Comparison of ENCODE assay signal across 8 mouse cellular contexts in the genomic region with DNA sequence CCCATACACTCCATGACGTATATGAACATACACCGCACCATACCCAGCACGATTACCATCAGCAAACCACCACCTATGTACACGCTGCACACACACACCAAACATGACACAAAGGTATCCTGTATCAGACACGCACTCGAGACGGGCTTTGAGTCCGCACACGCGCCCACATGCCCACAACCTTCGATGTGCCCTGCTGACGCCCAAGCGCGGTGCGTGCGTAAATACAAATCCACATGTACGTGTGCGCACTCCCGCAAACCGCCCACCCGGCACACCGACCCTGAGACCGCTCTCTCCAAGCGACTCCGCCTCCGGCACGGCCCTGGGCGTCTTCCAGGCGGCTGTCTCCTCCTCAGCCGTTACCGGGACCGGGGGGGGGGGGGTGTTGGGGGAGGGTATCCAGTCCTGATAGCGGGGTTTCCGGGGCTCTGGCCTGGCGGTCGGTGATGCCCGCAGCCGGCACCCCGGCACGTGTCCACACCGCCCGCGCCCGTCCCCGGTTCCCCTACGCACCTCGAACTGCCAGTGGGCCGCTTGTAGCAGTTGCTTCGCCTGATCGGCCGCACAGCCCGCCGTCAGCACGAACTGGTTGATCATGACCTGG. TPM values are rescaled to one million over a fixed set of nuclear protein-coding genes. Genes with fewer than 3 reads are reported as not detected.
A peak's percentile ranks its signal among the peaks of the same experiment; 100 is the strongest.
DNase-seq lines count a peak whose midpoint lies in the region; ATAC-seq and TF ChIP-seq lines count a peak whose summit lies in the region.

No protein-coding gene starts in this region.

- ATAC-seq in heart, postnatal 0 days (ENCODE audit: insufficient read depth, low read depth), result peak; percentile 3; the same call in 1 of the 2 replicates
- ATAC-seq in midbrain, embryonic 16.5 days, result peak; percentile 29

- intact Hi-C loops in gastrocnemius, postnatal 14 days (cut with DNase I; ENCODE audit: low total_unique reads), result loop anchor here (5.0 kb wide), 1 partner anchor 33 kb away; no protein-coding TSS in a partner anchor

- under 1% methylated on average over 54 of the region's 54 CpGs for WGBS in cerebellum, adult 2 months
- under 1% methylated on average over 53 of the region's 54 CpGs for WGBS in heart, postnatal 0 days
- under 1% methylated on average over 54 of the region's 54 CpGs for WGBS in limb, embryonic 10.5 days
- 0% methylated on average over 54 of the region's 54 CpGs for WGBS in midbrain, embryonic 16.5 days

- no peaks in the 10 kb centered on the region for H3K9me3 ChIP-seq in heart, postnatal 0 days (replicated peaks; ENCODE audit: control insufficient read depth, low read length)
- H3K9me3 ChIP-seq in limb, embryonic 10.5 days (replicated peaks), result no peaks in the 10 kb centered on the region
- no peaks in the 10 kb centered on the region for H3K9me3 ChIP-seq in midbrain, embryonic 16.5 days (replicated peaks; ENCODE audit: control insufficient read depth, low read length, poor library complexity, severe bottlenecking)

- TF ChIP-seq POLR2A in cerebellum, adult 2 months (IDR thresholded peaks at IDR 0.05; ENCODE audit: borderline replicate concordance, insufficient read depth, low read length), result no peak
- TF ChIP-seq POLR2A in testis, adult 2 months (IDR thresholded peaks at IDR 0.05; ENCODE audit: control insufficient read depth, low read depth, low read length), result no peak; the same call in 1 of the 2 replicates

- no peak for TF ChIP-seq EP300 in heart, postnatal 0 days (IDR thresholded peaks at IDR 0.05; ENCODE audit: low read depth)

- peaks cover 22% of the 10 kb centered on the region for H3K4me1 ChIP-seq in cerebellum, adult 2 months (ENCODE audit: control insufficient read depth, insufficient read depth, low read length)
- peaks cover 28% of the 10 kb centered on the region for H3K4me1 ChIP-seq in heart, postnatal 0 days (ENCODE audit: control insufficient read depth, insufficient read depth)
- H3K4me1 ChIP-seq in limb, embryonic 10.5 days, result peaks cover 29% of the 10 kb centered on the region
- peaks cover 25% of the 10 kb centered on the region for H3K4me1 ChIP-seq in midbrain, embryonic 16.5 days (ENCODE audit: control insufficient read depth, insufficient read depth, low read length)
- H3K4me1 ChIP-seq in testis, adult 2 months (ENCODE audit: control insufficient read depth, insufficient read depth, low read length), result peaks cover 5% of the 10 kb centered on the region

- peak; percentile 59 for DNase-seq in gastrocnemius, postnatal 14 days
- DNase-seq in gastrocnemius, postnatal 4 days (ENCODE audit: low spot score in 2 of 2), result no peak
- DNase-seq in B cell, adult 2 months, result peak; percentile 72 to 76
- peak in 1 of 2 experiments; percentile 55 for DNase-seq in cerebellum, adult 2 months
- peak; percentile 34 for DNase-seq in heart, postnatal 0 days (ENCODE audit: low spot score)
- peak; percentile 71 for DNase-seq in limb, embryonic 10.5 days (ENCODE audit: low spot score)

- H3K9ac ChIP-seq in heart, postnatal 0 days (replicated peaks; ENCODE audit: low read depth, low read length), result peak overlapping the region; percentile 83
- peak overlapping the region; percentile 82 for H3K9ac ChIP-seq in midbrain, embryonic 16.5 days (ENCODE audit: low read depth, low read length)

- peak overlapping the region; percentile 74 for H3K4me2 ChIP-seq in heart, postnatal 0 days (ENCODE audit: low read depth, low read length)
- H3K4me2 ChIP-seq in midbrain, embryonic 16.5 days (ENCODE audit: low read length), result peak overlapping the region; percentile 80

- H3K27ac ChIP-seq in cerebellum, adult 2 months (ENCODE audit: insufficient read depth, low read length), result peak overlapping the region; percentile 99
- peak overlapping the region; percentile 98 for H3K27ac ChIP-seq in heart, postnatal 0 days (ENCODE audit: low read depth)
- peak overlapping the region; percentile 97 for H3K27ac ChIP-seq in limb, embryonic 10.5 days
- H3K27ac ChIP-seq in midbrain, embryonic 16.5 days (ENCODE audit: low read length), result peak overlapping the region; percentile 98
- H3K27ac ChIP-seq in testis, adult 2 months (ENCODE audit: control insufficient read depth, insufficient read depth, low read depth, low read length), result peak overlapping the region; percentile 99

- no peaks in the 10 kb centered on the region for H3K27me3 ChIP-seq in cerebellum, adult 2 months (ENCODE audit: control insufficient read depth, insufficient read depth, low read length)
- no peaks in the 10 kb centered on the region for H3K27me3 ChIP-seq in heart, postnatal 0 days (ENCODE audit: control insufficient read depth, insufficient read depth, low read length)
- H3K27me3 ChIP-seq in limb, embryonic 10.5 days (ENCODE audit: low read depth, poor library complexity, severe bottlenecking), result no peaks in the 10 kb centered on the region
- H3K27me3 ChIP-seq in midbrain, embryonic 16.5 days (ENCODE audit: control insufficient read depth, insufficient read depth, low read depth, low read length), result no peaks in the 10 kb centered on the region
- H3K27me3 ChIP-seq in testis, adult 2 months (ENCODE audit: control insufficient read depth, insufficient read depth, low read length), result no peaks in the 10 kb centered on the region

- H3K4me3 ChIP-seq in cerebellum, adult 2 months (replicated peaks; ENCODE audit: insufficient read depth, low read depth, low read length), result peak overlapping the region; percentile 89
- peak overlapping the region; percentile 64 for H3K4me3 ChIP-seq in heart, postnatal 0 days (ENCODE audit: low read depth, low read length)
- H3K4me3 ChIP-seq in limb, embryonic 10.5 days, result peak overlapping the region; percentile 94
- peak overlapping the region; percentile 83 for H3K4me3 ChIP-seq in midbrain, embryonic 16.5 days (ENCODE audit: low read depth, low read length)
- H3K4me3 ChIP-seq in testis, adult 2 months (ENCODE audit: control insufficient read depth, low read depth, low read length), result peak overlapping the region; percentile 96

- peaks cover 7% of the 10 kb centered on the region; the same call in 1 of the 2 replicates for H3K36me3 ChIP-seq in heart, postnatal 0 days (replicated peaks; ENCODE audit: control insufficient read depth, insufficient read depth, low read length)
- H3K36me3 ChIP-seq in limb, embryonic 10.5 days, result peaks cover 32% of the 10 kb centered on the region
- H3K36me3 ChIP-seq in midbrain, embryonic 16.5 days (ENCODE audit: control insufficient read depth, insufficient read depth, low read length), result peaks cover 2% of the 10 kb centered on the region
- no peaks in the 10 kb centered on the region for H3K36me3 ChIP-seq in testis, adult 2 months (ENCODE audit: control insufficient read depth, insufficient read depth, low read length)

- no peak for TF ChIP-seq CTCF in cerebellum, adult 2 months (IDR thresholded peaks at IDR 0.05; ENCODE audit: borderline replicate concordance, insufficient read depth, low read depth, low read length)
- TF ChIP-seq CTCF in heart, postnatal 0 days (IDR thresholded peaks at IDR 0.05; ENCODE audit: low read depth), result no peak
- TF ChIP-seq CTCF in testis, adult 2 months (IDR thresholded peaks at IDR 0.05; ENCODE audit: control insufficient read depth, insufficient read depth, insufficient replicate concordance, low read depth, low read length), result no peak

RNA-seq across cellular contexts. Expression of gene Ubald1, which starts 0.9 kb away (rescaled TPM):
- total RNA-seq in gastrocnemius, postnatal 14 days (2021), result 10 to 100 TPM; 25.2 to 26.1 TPM
- total RNA-seq in gastrocnemius, postnatal 4 days (2021), result 10 to 100 TPM; 32.3 to 32.8 TPM
- polyA plus RNA-seq in cerebellum, adult 2 months (2012; rRNA removed), result 57.9 and 63.5 TPM in 2 replicates
- 11.7 and 27.6 TPM in 2 replicates for total RNA-seq in heart, postnatal 0 days (2014; rRNA removed; ENCODE audit: low replicate concordance)
- polyA plus RNA-seq in heart, postnatal 0 days (2015; fragmentation: Nextera tagmentation; extraction: Ambion mirVana), result 18.3 and 18.8 TPM in 2 replicates
- 43.6 and 43.8 TPM in 2 replicates for polyA plus RNA-seq in limb, embryonic 10.5 days (2016; fragmentation: Nextera tagmentation; extraction: Ambion mirVana)
- polyA plus RNA-seq in midbrain, embryonic 16.5 days (2015; fragmentation: Nextera tagmentation; extraction: Ambion mirVana), result 54.9 and 63.3 TPM in 2 replicates
- 65.2 and 75.6 TPM in 2 replicates for polyA plus RNA-seq in testis, adult 2 months (2012; rRNA removed)

RNA-seq across cellular contexts. Expression of gene Mgrn1, which starts 6.8 kb away (rescaled TPM):
- total RNA-seq in gastrocnemius, postnatal 14 days (2021), result 10 to 100 TPM; 46.7 to 51.9 TPM
- total RNA-seq in gastrocnemius, postnatal 4 days (2021), result 10 to 100 TPM; 87.3 to 91.8 TPM
- 243 and 248 TPM in 2 replicates for polyA plus RNA-seq in cerebellum, adult 2 months (2012; rRNA removed)
- 214 and 223 TPM in 2 replicates for total RNA-seq in heart, postnatal 0 days (2014; rRNA removed; ENCODE audit: low replicate concordance)
- polyA plus RNA-seq in heart, postnatal 0 days (2015; fragmentation: Nextera tagmentation; extraction: Ambion mirVana), result 138 and 159 TPM in 2 replicates
- polyA plus RNA-seq in limb, embryonic 10.5 days (2016; fragmentation: Nextera tagmentation; extraction: Ambion mirVana), result 68.0 and 84.5 TPM in 2 replicates
- 118 and 126 TPM in 2 replicates for polyA plus RNA-seq in midbrain, embryonic 16.5 days (2015; fragmentation: Nextera tagmentation; extraction: Ambion mirVana)
- 29.1 and 29.6 TPM in 2 replicates for polyA plus RNA-seq in testis, adult 2 months (2012; rRNA removed)

RNA-seq across cellular contexts. Expression of gene 4930562C15Rik, which starts 44.0 kb away (rescaled TPM):
- not detected for total RNA-seq in gastrocnemius, postnatal 14 days (2021)
- total RNA-seq in gastrocnemius, postnatal 4 days (2021), result not detected
- 0.08 TPM in 1 of 2 replicates, not detected in the other for polyA plus RNA-seq in cerebellum, adult 2 months (2012; rRNA removed)
- total RNA-seq in heart, postnatal 0 days (2014; rRNA removed; ENCODE audit: low replicate concordance), result not detected in 2 replicates
- polyA plus RNA-seq in heart, postnatal 0 days (2015; fragmentation: Nextera tagmentation; extraction: Ambion mirVana), result 0.08 and 0.12 TPM in 2 replicates
- polyA plus RNA-seq in limb, embryonic 10.5 days (2016; fragmentation: Nextera tagmentation; extraction: Ambion mirVana), result 0.40 and 0.71 TPM in 2 replicates
- 0.26 and 0.36 TPM in 2 replicates for polyA plus RNA-seq in midbrain, embryonic 16.5 days (2015; fragmentation: Nextera tagmentation; extraction: Ambion mirVana)
- 55.3 and 61.1 TPM in 2 replicates for polyA plus RNA-seq in testis, adult 2 months (2012; rRNA removed)

RNA-seq across cellular contexts. Expression of gene Nudt16l1, which starts 59.4 kb away (rescaled TPM):
- 10 to 100 TPM; 23.3 to 23.8 TPM for total RNA-seq in gastrocnemius, postnatal 14 days (2021)
- 10 to 100 TPM; 51.5 to 57.6 TPM for total RNA-seq in gastrocnemius, postnatal 4 days (2021)
- 102 and 104 TPM in 2 replicates for polyA plus RNA-seq in cerebellum, adult 2 months (2012; rRNA removed)
- 35.5 and 44.0 TPM in 2 replicates for total RNA-seq in heart, postnatal 0 days (2014; rRNA removed; ENCODE audit: low replicate concordance)
- polyA plus RNA-seq in heart, postnatal 0 days (2015; fragmentation: Nextera tagmentation; extraction: Ambion mirVana), result 96.0 and 101 TPM in 2 replicates
- polyA plus RNA-seq in limb, embryonic 10.5 days (2016; fragmentation: Nextera tagmentation; extraction: Ambion mirVana), result 156 and 167 TPM in 2 replicates
- 117 and 119 TPM in 2 replicates for polyA plus RNA-seq in midbrain, embryonic 16.5 days (2015; fragmentation: Nextera tagmentation; extraction: Ambion mirVana)
- polyA plus RNA-seq in testis, adult 2 months (2012; rRNA removed), result 43.1 and 44.3 TPM in 2 replicates

Comparison
In these comparisons a context has a peak if more than half of its experiments do, and no peak if none do; other contexts are left out.
1. DNase-seq: peak in gastrocnemius, postnatal 14 days (single experiment), B cell, adult 2 months (2 of 2), heart, postnatal 0 days (single experiment) and limb, embryonic 10.5 days (single experiment); none in gastrocnemius, postnatal 4 days (0 of 2).
2. RNA of gene 4930562C15Rik, which starts 44.0 kb away (polyA plus RNA-seq): 55.3 to 61.1 TPM in testis, adult 2 months; 0.40 to 0.71 TPM in limb, embryonic 10.5 days, 0.26 to 0.36 TPM in midbrain, embryonic 16.5 days, 0.08 to 0.12 TPM in heart, postnatal 0 days and 0.08 TPM in cerebellum, adult 2 months; every median in the first group is over 10 times any median in the second.
3. Peak in every context shown above with its lines, with median percentiles within 50 percentile points of each other: H3K27ac ChIP-seq and H3K4me3 ChIP-seq.